Mouse (Mus musculus): ENCODE measurements around the gene Ndufb4.

- no peak for TF ChIP-seq CTCF (IDR thresholded peaks at IDR 0.05; ENCODE audit: insufficient read depth, low read depth, low read length)
- TF ChIP-seq POLR2A (IDR thresholded peaks at IDR 0.05; ENCODE audit: insufficient read depth, low read depth, low read length), result no peak
Measured at GRCm38 (mm10) chr16:37683154-37684130, 29.2 kb upstream of the Ndufb4 start.

All from olfactory bulb, adult 2 months (tissue).